Mouse (Mus musculus) kidney, postnatal 4 days (tissue): ENCODE measurements around the gene Wdr46.

Experiments
- DNase-seq, 2 experiments: peaks; one replicate each; pipeline ENCODE4 v3.0.0; 2021; ENCODE audit warnings: mixed read lengths in 2 of 2

The Wdr46 gene

GRCm38 (mm10) chr17:33911813-33912414 lies 28.5 kb upstream of the Wdr46 start:
- DNase-seq, result no peak

GRCm38 (mm10) chr17:33913264-33913663 lies 27.2 kb upstream of the Wdr46 start:
- DNase-seq, result no peak

- DNase-seq, result no peak
Measured at GRCm38 (mm10) chr17:33913905-33914304, 26.6 kb upstream of the Wdr46 start.

- no peak for DNase-seq
Measured at GRCm38 (mm10) chr17:33914969-33915391, 25.5 kb upstream of the Wdr46 start.

- peak; percentile 97 to 99 for DNase-seq
Measured at GRCm38 (mm10) chr17:33915671-33916250, 24.7 kb upstream of the Wdr46 start, which contains the start of the genes Tapbp and Zbtb22. Gene Tapbp, plus strand, starts transcription at chr17:33915899. Gene Zbtb22, plus strand, starts transcription at chr17:33915904.

GRCm38 (mm10) chr17:33916294-33916693 lies 24.2 kb upstream of the Wdr46 start:
- DNase-seq, result no peak

- DNase-seq, result peak in 1 of 2 experiments; percentile 41
Measured at GRCm38 (mm10) chr17:33916847-33917655, 23.4 kb upstream of the Wdr46 start.

- DNase-seq, result no peak
Measured at GRCm38 (mm10) chr17:33917656-33918292, 22.7 kb upstream of the Wdr46 start.

- DNase-seq, result peak; percentile 30 to 37
Measured at GRCm38 (mm10) chr17:33918293-33919203, 21.9 kb upstream of the Wdr46 start.

- DNase-seq, result peak; percentile 81 to 89
Measured at GRCm38 (mm10) chr17:33919351-33920281, 20.8 kb upstream of the Wdr46 start.

- DNase-seq, result peak; percentile 91 to 93
Measured at GRCm38 (mm10) chr17:33920282-33921097, 20.0 kb upstream of the Wdr46 start.

GRCm38 (mm10) chr17:33921361-33921760 lies 19.1 kb upstream of the Wdr46 start:
- DNase-seq, result no peak

GRCm38 (mm10) chr17:33924577-33925283 lies 15.7 kb upstream of the Wdr46 start:
- peak; percentile 77 to 78 for DNase-seq

- DNase-seq, result no peak
Measured at GRCm38 (mm10) chr17:33925406-33926116, 14.9 kb upstream of the Wdr46 start.

GRCm38 (mm10) chr17:33926207-33926932 lies 14.1 kb upstream of the Wdr46 start:
- DNase-seq, result peak; percentile 70 to 73

- DNase-seq, result no peak
Measured at GRCm38 (mm10) chr17:33928251-33928947, 12.1 kb upstream of the Wdr46 start.
